Mouse (Mus musculus): ENCODE data around the gene Cux1.

Cux1 gene

DNA sequence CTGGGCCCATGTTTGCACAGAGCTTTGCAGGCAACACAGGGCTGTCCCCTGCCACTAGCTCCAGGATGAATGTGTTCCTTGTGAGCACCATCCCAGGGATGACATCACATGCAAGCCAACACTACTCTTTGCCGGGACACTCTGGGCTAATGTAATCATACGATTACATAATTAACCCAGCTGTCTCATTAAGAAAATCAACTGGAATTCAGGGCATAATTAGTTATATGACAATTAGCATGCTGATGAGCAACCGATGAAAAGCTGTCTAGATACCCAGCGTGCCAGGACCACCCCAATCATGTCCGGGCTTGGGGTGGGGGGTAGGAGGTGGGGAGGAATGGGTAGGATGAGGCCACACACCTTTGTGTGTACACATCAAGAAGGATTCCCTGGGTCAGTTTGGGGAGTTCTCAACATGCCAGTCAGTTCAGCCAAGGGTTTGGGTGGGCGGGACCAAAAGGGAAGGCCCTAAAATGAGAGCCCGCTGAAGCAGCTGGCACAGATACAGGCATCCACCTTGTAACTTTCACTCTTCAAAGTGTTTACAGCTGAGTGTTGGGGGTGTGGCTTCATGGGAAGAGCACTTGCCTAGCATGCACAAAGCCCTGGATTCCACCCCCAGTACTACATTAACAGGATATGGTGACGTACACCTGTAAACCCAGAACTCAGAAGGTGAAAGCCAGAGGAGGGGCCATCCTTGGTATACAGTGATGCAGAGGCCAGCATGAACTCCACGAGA, 184.9 kb downstream of the Cux1 start:
- no peak for DNase-seq (ENCODE audit: low spot score in 2 of 2)

DNA sequence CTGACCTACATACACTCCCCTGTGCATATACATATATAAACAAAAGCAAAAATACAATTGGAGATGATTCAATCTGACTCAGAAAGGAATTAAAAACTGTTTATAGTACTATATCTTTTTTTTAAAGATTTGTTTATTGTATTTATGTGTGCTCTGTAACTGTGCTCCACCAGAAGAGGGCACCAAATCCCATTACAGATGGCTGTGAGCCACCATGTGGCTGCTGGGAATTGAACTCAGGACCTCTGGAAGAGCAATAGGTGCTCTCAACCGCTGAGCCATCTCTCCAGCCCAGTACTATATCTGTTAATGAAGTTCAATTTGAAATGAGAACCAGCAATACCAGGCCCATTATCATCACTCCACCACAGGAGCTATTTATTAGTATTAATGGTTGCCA, 187.9 kb downstream of the Cux1 start:
- DNase-seq (ENCODE audit: low spot score in 2 of 2), result no peak

DNA sequence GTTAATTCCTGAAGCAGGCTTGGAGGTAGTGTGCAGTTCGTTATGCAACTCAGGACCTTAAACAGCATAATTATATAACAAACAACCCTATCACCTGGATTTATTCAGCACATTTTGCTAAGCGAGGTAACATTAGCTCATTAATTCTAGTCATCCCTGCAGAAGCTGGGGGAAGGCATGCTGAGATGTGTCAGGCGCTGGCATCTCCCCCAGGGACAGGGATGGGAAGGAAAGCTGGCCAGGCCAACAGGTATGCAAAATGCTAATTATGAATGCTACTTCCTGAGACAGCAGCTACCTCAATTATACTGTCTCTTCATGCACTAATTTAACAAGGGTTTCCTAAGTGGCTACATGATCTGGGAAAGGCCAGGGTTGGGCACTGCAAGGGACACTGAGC, 190.2 kb downstream of the Cux1 start:
- no peak for DNase-seq (ENCODE audit: low spot score in 2 of 2)

DNA sequence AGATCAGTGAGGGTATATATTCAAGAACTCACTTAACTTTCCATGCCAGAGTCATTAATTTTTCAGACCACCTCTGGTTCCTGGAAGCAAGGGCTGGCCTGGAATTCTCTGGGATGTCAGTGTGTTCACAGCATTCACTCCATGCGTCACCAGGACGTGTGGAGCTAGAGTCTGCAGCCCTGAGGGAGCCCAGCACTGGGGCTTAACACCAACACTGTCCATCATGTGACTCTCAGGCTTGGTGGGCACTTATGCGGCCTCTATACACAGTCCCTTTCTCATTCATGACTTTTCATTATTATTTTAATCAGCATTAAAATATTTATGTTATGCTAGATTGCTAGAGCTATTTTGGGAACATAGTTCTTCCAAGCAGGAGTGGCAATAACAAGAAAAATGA, 191.9 kb downstream of the Cux1 start:
- no peak for DNase-seq (ENCODE audit: low spot score in 2 of 2)

DNA sequence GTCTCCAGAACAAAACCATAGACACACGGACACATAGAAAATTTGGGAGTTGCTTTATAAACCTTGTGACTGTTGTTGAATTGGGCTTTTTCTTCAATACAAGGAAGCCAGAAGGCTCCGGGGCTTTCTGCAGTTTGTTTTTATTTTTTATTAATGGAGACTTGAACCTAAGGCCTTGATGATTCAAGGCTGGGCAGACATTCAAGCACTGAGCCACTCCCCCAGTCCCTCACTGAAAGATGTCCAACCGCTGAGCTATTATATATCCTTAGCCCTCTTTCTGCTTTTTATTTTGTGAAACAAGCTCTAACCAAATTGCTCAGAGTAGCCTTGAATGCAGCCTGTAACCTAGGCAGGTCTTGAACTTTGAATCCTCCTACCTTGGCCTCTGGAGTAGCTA, 195.0 kb downstream of the Cux1 start:
- no peak for DNase-seq (ENCODE audit: low spot score in 2 of 2)

DNA sequence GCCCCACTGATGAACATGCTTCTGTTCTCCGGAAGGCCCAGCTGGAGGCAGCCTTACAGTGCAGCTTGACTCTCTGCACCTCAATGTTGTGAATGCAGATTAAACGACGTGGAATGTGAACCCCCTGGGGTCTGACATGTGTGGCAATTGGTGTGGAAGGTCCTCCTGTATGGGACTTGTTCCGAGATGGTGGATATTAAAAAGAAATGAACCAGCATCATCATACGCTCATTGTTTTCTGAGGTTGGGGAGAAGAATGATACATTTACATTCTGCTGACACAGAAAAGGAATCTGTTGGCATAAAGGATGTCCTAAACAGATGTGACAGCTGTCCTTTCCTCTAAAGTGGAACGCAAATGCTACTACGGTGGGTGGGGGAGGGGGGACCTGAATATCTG, 203.9 kb downstream of the Cux1 start:
- DNase-seq (ENCODE audit: low spot score in 2 of 2), result no peak

DNA sequence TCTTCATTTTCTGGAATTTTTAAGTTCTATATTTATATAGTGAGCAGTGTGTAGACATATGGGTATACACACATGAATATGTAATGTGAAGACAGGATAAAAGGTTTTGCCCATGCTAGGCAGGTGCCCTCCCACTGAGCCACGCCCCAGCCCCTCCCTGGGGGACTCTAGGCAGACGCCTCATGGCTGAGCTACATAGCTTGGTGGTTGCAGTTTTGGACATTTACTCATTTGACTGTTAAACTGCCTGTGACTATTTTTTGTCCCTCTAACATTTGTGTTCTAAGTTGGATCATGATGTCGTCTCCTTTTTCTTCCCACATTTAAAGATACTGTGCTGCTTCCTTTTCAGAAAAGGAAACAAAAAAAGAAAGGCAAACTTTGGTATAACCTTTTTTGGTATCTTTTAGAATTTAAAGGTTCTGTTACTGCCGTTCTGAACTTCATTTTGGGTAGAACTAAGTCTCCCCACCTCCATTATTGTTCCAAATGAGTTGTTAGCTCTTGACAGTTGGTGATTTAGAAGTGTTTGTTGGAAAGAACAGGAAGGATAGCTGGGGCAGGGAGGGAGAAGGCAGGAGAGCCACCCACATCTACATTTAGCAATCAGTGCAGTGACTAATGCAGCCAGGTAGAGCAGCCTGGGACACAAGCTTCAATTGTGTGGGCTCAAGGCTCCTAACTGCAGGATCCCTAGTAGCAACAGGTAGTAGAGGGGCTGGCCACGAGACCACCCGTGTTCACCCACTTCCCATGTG, 204.6 kb downstream of the Cux1 start:
- no peak for DNase-seq (ENCODE audit: low spot score in 2 of 2)

DNA sequence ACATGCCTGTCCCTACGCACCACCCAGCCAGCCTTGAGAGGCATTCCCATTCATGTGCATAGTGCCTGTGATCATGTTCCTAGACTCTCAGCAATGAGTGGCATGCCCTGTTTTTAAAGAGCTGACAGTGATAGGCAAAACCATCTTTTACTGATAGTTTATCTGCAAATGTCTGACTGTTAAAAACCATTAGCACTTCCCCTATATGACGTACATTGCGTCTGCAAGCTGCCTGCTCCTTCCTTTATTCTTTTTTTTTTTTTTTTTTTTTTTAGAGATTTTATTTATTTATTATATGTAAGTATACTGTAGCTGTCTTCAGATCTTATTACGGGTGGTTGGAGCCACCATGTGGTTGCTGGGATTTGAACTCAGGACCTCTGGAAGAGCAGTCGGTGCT, 205.3 kb downstream of the Cux1 start:
- DNase-seq (ENCODE audit: low spot score in 2 of 2), result no peak

DNA sequence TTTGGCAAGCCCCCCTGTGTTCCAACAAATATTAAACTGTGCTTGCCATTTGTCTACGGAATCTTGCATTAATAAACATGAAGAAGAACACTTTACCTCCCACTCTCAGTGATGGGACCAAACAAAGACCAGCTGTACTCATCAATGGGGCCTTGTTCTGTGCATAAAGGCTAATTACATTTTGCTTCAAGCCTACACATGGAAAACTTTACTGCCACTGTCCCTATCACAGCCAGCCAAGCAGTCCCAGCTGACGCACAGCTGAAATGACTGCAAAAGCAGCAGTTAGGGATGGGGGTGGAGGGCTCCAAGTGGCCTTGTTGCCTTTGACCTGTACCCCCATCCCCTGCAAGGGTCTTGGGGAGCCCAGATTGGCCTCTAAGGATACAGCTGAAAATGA, 210.1 kb downstream of the Cux1 start:
- DNase-seq (ENCODE audit: low spot score in 2 of 2), result no peak

DNA sequence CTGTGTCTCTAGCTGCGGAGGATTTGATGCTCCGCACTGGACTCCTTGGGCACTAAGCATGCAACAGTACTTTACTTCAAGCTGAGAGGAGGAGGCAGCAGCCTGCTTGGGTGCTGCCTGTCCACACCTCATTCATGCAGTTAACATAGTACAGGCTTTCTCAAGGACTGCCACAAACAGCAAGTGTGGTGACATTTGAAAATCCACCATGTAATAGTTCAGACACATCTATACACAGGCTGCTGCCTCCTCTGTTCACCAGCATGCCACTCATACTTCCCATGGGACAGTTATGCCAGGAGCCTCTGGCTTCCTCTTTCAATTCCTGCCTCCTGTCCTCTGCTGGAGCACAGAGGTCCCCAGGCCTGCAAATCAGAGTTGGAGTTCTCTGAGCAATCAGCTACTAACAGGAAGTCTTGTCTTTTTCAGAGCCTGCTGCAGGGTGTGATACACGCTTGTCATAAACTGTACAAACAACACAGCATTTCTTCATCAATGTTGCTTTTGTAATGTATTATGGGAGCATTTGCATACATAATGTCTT, 211.6 kb downstream of the Cux1 start:
- DNase-seq (ENCODE audit: low spot score in 2 of 2), result no peak

DNA sequence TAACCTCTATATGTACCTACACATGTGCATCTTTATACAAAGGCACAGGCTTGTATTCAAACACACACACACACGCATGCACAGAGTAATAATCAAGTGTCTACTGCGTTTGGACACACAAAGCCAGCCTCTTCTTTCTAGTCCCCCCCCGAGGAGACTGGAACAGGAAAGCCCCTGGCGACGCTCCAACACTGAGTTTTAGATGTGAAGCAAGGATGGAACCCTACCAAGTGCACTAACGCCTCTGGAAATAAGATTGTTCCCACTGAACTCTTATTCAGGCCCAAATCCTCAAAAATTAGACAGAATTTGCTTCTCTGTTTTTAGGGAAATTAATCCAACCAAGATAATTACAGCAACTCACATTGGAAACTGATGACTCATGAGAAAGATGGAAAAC, 212.6 kb downstream of the Cux1 start:
- DNase-seq (ENCODE audit: low spot score in 2 of 2), result no peak

DNA sequence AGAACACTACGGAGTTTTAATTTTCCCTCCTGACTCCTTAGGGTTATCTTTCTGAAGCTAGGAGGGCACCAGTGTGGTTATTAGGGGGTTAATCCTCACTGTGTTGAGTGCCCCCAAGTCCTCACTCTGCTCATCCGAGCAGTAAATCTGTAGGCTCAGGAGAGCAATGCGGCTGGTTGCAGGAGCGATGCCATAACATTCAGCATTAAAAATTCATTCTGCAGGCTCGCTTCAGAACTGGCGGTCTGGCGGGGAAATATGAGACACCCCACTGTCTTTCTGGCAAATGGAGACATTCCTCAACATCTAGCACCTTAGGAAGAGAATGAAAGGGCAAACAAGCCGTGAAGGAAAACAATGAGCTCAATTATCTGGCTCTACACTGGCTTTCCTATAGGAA, 214.2 kb downstream of the Cux1 start:
- no peak for DNase-seq (ENCODE audit: low spot score in 2 of 2)

DNA sequence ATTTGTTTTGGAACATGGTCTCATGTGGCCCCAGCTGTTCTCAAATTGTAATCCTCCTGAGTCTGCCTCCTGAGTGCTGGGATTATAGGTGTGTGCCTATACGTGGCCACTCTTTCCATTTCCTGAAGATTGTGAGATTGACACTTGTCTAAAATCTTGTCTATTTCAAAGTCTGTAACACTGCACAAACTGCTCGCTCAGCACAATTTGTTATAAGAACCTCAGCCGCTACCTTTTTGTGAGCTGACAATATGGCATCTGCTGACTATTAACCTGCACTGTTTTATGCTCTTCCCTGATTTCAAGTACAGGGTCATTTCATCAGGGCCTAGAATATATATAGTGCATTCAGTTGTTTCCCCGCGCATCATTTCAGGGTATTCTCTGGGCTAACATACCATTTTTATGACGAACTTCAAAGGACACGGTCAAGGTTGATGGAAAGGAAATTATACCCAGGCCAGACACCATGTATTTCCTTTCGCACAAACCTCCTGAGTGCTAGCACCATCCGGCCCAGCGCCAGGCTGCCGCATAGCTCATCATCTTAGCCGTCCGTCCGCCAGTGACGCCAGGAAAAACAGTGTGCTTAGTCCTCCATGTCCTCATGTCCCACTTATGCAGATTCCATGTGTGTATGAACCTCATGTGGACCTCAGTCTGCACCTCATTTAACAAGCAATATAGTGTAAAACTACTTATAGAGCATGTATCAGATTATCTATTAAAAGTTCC, 224.0 kb downstream of the Cux1 start:
- DNase-seq (ENCODE audit: low spot score in 2 of 2), result no peak

DNA sequence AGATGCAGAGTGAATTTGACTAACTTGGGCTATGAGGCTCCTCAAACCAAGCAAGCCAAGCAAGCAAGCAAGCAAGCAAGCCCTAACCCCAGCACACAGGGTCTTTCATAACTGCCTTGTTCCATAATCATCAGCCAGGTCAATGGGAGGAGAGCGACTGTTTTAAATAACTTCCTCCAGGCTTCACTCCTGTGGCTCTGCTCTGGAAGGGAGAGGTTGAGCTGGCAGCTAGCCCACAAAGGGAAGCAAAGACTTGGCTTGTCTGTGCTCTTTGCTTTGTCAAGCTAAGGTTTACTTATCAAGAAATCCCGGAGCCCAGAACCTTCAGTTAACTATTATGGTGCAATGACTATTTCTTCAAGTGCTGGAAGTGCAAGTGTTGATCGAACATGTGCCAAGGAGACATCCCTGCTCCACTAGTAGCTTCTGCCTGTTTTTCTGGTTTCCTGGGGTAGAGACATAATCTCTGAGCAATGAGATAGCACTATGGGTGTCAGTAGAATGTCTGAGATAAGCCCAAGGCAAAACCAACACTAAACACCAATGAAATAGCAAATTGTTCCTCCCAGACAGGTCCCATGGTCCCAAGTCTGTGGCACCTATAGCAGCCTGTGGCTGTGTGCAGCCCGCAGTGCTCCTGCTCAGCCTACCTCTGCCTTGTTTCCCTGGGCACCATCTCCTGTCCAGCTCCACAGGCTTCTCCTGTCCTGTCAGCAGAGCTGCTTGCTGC, 230.3 kb downstream of the Cux1 start:
- no peak for DNase-seq (ENCODE audit: low spot score in 2 of 2)

DNA sequence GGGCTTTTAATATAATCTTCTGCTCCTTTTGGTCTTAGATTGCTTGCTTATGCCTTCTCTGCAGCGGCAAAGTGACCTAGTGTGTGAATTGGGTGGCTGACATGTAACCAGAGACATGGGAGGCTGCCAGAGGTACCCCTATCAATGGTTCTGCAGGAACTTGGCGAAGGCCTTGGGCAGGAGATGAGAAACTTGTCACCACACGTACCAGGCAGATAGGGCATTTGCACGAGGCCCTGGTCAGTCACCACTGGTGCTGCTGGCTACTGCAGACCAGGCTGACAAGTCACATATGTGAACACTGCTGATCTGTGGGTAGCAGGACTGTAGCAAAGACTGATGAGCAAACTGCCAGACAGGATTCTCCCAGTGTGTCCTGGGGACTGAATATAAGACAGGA, 231.6 kb downstream of the Cux1 start:
- no peak for DNase-seq (ENCODE audit: low spot score in 2 of 2)

DNA sequence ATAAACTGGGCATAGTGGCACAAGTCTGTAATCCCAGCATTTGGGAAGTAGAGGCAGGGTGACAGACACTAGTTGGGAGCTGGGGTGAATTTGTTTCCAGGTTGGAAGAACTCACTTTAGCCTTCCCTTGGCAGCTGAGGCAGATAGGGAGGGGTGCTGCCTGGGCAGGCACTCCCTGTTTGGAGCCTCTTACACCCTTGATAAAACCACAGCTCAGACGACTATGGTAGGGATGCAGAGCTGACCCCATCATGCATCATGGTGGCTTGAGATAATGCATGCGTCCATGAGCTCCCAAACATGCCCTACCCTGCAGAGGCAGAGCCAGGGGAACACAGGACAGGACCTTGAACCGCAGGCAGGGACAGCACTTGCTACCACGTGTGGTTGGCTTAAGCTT, 232.5 kb downstream of the Cux1 start:
- no peak for DNase-seq (ENCODE audit: low spot score in 2 of 2)

DNA sequence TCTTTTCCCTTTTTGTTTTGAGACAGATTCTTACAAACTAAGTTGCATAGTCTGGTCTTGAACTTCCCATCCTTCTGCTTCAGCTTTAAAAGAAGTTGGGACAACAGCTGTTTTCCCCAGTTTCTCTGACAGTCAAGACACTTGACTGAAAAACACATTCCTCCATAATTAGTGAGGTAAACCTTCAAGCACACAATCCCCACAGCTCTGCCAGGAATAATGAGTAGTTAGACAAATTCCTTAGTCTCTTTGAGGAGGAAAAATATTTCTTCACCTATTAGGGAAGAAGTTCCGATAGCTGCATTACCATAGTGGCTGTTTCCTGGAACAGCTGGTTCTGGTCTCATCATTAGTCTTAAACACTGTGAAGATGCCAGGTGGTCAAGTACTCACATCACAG, 233.2 kb downstream of the Cux1 start:
- no peak for DNase-seq (ENCODE audit: low spot score in 2 of 2)

DNA sequence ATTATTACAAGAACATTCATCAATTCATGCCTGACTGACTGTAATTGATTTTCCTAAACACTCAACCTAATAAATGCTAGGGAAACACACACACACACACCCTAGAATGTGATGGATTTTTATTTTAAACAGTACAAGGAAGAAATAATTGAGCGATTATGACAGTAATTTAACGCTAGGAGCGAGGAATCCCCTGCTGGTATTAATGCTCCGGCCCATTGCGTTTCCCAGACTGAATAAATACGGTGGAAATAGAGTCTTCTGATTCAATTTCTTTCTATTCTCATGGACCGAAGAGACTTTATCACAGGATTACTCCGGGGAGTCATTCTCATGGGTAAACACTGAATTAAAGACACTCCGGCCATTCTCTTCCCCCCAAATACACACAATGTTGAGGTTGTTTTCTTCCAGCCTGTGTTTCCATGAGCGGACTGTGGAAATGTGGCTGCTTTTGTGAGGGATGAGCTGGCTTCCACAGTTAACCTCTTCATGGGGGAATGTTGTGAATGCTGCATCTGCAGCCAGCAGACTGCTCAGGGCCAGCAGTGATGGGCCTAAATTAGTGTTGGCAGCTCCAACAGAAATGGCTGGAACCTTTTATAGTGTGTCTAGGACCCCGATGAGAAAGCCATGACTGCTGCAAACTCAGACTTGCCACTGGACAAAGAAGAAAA, 234.4 kb downstream of the Cux1 start:
- no peak for DNase-seq (ENCODE audit: low spot score in 2 of 2)

DNA sequence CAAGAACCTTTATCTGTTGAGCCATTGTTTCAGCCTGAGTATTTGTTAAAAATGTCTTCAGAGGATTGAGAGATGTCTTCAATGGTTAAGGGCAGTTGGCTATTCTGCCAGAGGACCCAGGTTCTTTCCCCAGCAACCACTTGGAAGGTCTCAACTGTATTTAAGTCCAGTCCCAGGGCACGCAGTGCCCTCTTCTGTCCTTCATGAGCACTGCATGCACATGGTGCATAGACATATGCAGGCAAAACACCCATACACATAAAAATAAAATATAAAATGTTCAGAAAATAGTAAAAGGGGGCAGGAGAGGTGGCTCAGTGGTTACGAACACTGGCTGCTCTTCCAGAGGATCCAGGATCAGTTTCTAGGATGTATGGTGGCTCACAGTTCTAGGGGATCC, 239.6 kb downstream of the Cux1 start:
- no peak for DNase-seq (ENCODE audit: low spot score in 2 of 2)

DNA sequence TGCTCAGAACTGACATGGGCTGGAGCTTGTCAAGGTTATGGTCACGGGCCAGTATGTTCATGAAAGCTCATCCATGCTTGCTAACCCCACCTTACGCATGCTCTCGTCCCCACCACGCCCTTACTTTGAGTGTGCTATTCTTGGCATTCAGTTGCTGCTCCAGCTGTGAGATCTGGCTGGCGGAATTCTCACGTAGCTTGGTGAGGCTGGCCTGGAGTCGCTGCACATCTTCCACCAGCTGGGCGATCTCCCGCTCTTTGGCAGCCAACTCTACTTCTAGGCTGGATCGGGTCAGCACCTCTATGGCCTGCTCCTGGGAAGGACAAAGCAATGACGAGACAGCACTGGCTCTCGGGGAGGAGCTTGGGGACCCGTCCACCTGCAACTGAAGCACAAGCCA, 240.7 kb downstream of the Cux1 start:
- DNase-seq (ENCODE audit: low spot score in 2 of 2), result no peak

DNA sequence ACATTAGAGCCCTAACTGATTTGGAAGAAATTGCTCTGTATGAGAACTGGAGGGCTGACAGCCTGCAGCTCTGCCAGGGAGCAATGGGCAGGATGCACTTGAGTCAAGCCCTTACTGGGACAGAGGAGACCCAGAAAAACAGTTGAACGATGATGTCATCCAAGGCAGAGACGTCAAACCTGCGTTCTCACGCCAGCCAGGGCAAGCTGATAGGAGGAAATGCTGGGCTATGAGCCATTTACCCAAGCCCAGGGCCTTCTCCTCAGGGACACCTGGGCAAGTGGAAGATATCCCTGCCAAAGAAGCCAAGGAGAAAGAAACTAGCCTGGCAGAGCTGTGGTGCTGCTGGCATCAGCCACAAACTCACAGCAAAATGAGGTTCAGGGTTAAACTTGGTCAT, 242.8 kb downstream of the Cux1 start:
- no peak for DNase-seq (ENCODE audit: low spot score in 2 of 2)
